Mouse (Mus musculus): ENCODE data around the gene Prss35. TPM values are rescaled to one million over a fixed set of nuclear protein-coding genes. Genes with fewer than 3 reads are reported as not detected.

Gene Prss35
- polyA plus RNA-seq, 1 experiment: 0.12 TPM

GRCm38 (mm10) chr9:86739971-86740370 lies 3.5 kb upstream of the Prss35 start:
- no peak for TF ChIP-seq POLR2A (IDR thresholded peaks at IDR 0.05; ENCODE audit: low read depth, low read length)
- TF ChIP-seq CTCF (IDR thresholded peaks at IDR 0.05; ENCODE audit: extremely low read depth, insufficient read depth, insufficient read length, insufficient replicate concordance): no peak
- no peak overlapping the region for H3K4me3 ChIP-seq (ENCODE audit: extremely low read depth, insufficient read depth, insufficient read length)
- no peak for DNase-seq (ENCODE audit: low read depth in 1 of 2, low spot score in 2 of 2)
- H3K27me3 ChIP-seq (ENCODE audit: control insufficient read depth, insufficient read depth, low read length): no peaks in the 10 kb centered on the region
- no peak overlapping the region for H3K27ac ChIP-seq (ENCODE audit: insufficient read depth, low read length)
- H3K36me3 ChIP-seq (ENCODE audit: control insufficient read depth, insufficient read depth, low read length): no peaks in the 10 kb centered on the region
- WGBS: 46% methylated on average over 3 of the region's 3 CpGs
- no peaks in the 10 kb centered on the region for H3K4me1 ChIP-seq (ENCODE audit: control insufficient read depth, insufficient read depth, insufficient read length)

- TF ChIP-seq POLR2A (IDR thresholded peaks at IDR 0.05; ENCODE audit: low read depth, low read length): no peak
- no peak for TF ChIP-seq CTCF (IDR thresholded peaks at IDR 0.05; ENCODE audit: extremely low read depth, insufficient read depth, insufficient read length, insufficient replicate concordance)
- no peak overlapping the region for H3K4me3 ChIP-seq (ENCODE audit: extremely low read depth, insufficient read depth, insufficient read length)
- no peaks in the 10 kb centered on the region for H3K27me3 ChIP-seq (ENCODE audit: control insufficient read depth, insufficient read depth, low read length)
- no peak overlapping the region for H3K27ac ChIP-seq (ENCODE audit: insufficient read depth, low read length)
- no peaks in the 10 kb centered on the region for H3K4me1 ChIP-seq (ENCODE audit: control insufficient read depth, insufficient read depth, insufficient read length)
- no peaks in the 10 kb centered on the region for H3K36me3 ChIP-seq (ENCODE audit: control insufficient read depth, insufficient read depth, low read length)
- no peak for DNase-seq (ENCODE audit: low read depth in 1 of 2, low spot score in 2 of 2)
- WGBS: 47% methylated on average over 5 of the region's 5 CpGs
Measured at GRCm38 (mm10) chr9:86744041-86744440, 592 bp downstream of the Prss35 start.

GRCm38 (mm10) chr9:86745926-86746581 lies 2.6 kb downstream of the Prss35 start:
- Histone ChIP-seq H3K4me1 (ENCODE audit: control insufficient read depth, insufficient read depth, insufficient read length) (no peaks in the 10 kb centered on the region), H3K27me3 (ENCODE audit: control insufficient read depth, insufficient read depth, low read length) (no peaks in the 10 kb centered on the region), H3K36me3 (ENCODE audit: control insufficient read depth, insufficient read depth, low read length) (no peaks in the 10 kb centered on the region), H3K4me3 (ENCODE audit: extremely low read depth, insufficient read depth, insufficient read length) (no peak overlapping the region), H3K27ac (ENCODE audit: insufficient read depth, low read length) (no peak overlapping the region)
- TF ChIP-seq POLR2A (IDR thresholded peaks at IDR 0.05; ENCODE audit: low read depth, low read length): no peak
- TF ChIP-seq CTCF (IDR thresholded peaks at IDR 0.05; ENCODE audit: extremely low read depth, insufficient read depth, insufficient read length, insufficient replicate concordance): no peak
- no peak for DNase-seq (ENCODE audit: low read depth in 1 of 2, low spot score in 2 of 2)
- 38% methylated on average over 13 of the region's 13 CpGs for WGBS

GRCm38 (mm10) chr9:86762477-86763376 lies 19.3 kb downstream of the Prss35 start:
- no peak overlapping the region for H3K4me3 ChIP-seq (ENCODE audit: extremely low read depth, insufficient read depth, insufficient read length)
- no peaks in the 10 kb centered on the region for H3K36me3 ChIP-seq (ENCODE audit: control insufficient read depth, insufficient read depth, low read length)
- WGBS: 78% methylated on average over 8 of the region's 8 CpGs
- no peak for DNase-seq (ENCODE audit: low read depth in 1 of 2, low spot score in 2 of 2)
- TF ChIP-seq POLR2A (IDR thresholded peaks at IDR 0.05; ENCODE audit: low read depth, low read length): no peak
- no peak for TF ChIP-seq CTCF (IDR thresholded peaks at IDR 0.05; ENCODE audit: extremely low read depth, insufficient read depth, insufficient read length, insufficient replicate concordance)
- H3K27ac ChIP-seq (ENCODE audit: insufficient read depth, low read length): no peak overlapping the region
- H3K4me1 ChIP-seq (ENCODE audit: control insufficient read depth, insufficient read depth, insufficient read length): no peaks in the 10 kb centered on the region
- no peaks in the 10 kb centered on the region for H3K27me3 ChIP-seq (ENCODE audit: control insufficient read depth, insufficient read depth, low read length)

- DNase-seq (ENCODE audit: low read depth in 1 of 2, low spot score in 2 of 2): no peak
- no peaks in the 10 kb centered on the region for H3K4me1 ChIP-seq (ENCODE audit: control insufficient read depth, insufficient read depth, insufficient read length)
- no peaks in the 10 kb centered on the region for H3K36me3 ChIP-seq (ENCODE audit: control insufficient read depth, insufficient read depth, low read length)
- H3K4me3 ChIP-seq (ENCODE audit: extremely low read depth, insufficient read depth, insufficient read length): no peak overlapping the region
- H3K27ac ChIP-seq (ENCODE audit: insufficient read depth, low read length): no peak overlapping the region
- TF ChIP-seq POLR2A (IDR thresholded peaks at IDR 0.05; ENCODE audit: low read depth, low read length) (no peak), CTCF (IDR thresholded peaks at IDR 0.05; ENCODE audit: extremely low read depth, insufficient read depth, insufficient read length, insufficient replicate concordance) (no peak)
- WGBS: 65% methylated on average over 2 of the region's 2 CpGs
- no peaks in the 10 kb centered on the region for H3K27me3 ChIP-seq (ENCODE audit: control insufficient read depth, insufficient read depth, low read length)
Measured at GRCm38 (mm10) chr9:86764002-86764401, 20.6 kb downstream of the Prss35 start.

GRCm38 (mm10) chr9:86766991-86767390 lies 23.5 kb downstream of the Prss35 start:
- no peak overlapping the region for H3K27ac ChIP-seq (ENCODE audit: insufficient read depth, low read length)
- no peak overlapping the region for H3K4me3 ChIP-seq (ENCODE audit: extremely low read depth, insufficient read depth, insufficient read length)
- no peaks in the 10 kb centered on the region for H3K36me3 ChIP-seq (ENCODE audit: control insufficient read depth, insufficient read depth, low read length)
- 84% methylated on average over 10 of the region's 10 CpGs for WGBS
- no peaks in the 10 kb centered on the region for H3K4me1 ChIP-seq (ENCODE audit: control insufficient read depth, insufficient read depth, insufficient read length)
- DNase-seq (ENCODE audit: low read depth in 1 of 2, low spot score in 2 of 2): no peak
- H3K27me3 ChIP-seq (ENCODE audit: control insufficient read depth, insufficient read depth, low read length): no peaks in the 10 kb centered on the region
- no peak for TF ChIP-seq CTCF (IDR thresholded peaks at IDR 0.05; ENCODE audit: extremely low read depth, insufficient read depth, insufficient read length, insufficient replicate concordance)
- no peak for TF ChIP-seq POLR2A (IDR thresholded peaks at IDR 0.05; ENCODE audit: low read depth, low read length)

Data from spleen, adult 2 months (tissue).